Mouse (Mus musculus) kidney, adult 2 months (tissue): ENCODE measurements around the gene Sun1.

ENCODE experiments used
- CTCF ChIP-seq: fragments of 200-500 bp; conservative IDR thresholded peaks from 2 replicates; pipeline ENCODE4 v1.5.1; 2011; ENCODE audit warnings: low read depth, mild to moderate bottlenecking, control low read depth, low read length, moderate library complexity, mixed read lengths; ENCODE audit not compliant: insufficient read depth, insufficient read length
- POLR2A ChIP-seq: fragments of 200-500 bp; IDR thresholded peaks from one replicate; pipeline ENCODE4 v1.6.1; 2011; ENCODE audit warnings: low read depth, low read length, control low read depth

DNA sequence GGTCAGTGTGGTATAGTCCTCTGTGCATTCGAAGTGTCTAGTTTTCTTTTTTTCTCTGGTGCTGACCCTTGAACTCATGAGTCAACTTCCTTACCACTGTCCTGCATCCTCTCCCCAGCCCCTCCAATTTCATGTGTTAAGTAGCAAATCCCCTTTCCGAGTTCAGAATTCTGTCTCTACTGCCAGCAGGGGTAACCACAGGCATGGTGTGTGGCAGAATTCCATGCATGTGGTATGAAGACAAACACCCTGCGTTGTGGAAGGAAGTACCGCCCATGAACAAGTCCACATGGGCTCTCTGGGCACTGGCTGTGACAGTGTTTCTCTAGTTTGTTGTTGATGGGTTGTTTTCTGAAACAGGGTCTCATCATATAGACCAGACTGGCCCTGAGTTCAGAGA lies 67.2 kb downstream of the Sun1 start:
- no peak for TF ChIP-seq CTCF
- no peak for TF ChIP-seq POLR2A
